14 mouse cellular contexts compared by ENCODE assay signal in genomic region chr16:29977711-29978110, GRCm38 (mm10).
A peak's percentile ranks its signal among the peaks of the same experiment; 100 is the strongest.
DNase-seq lines count a peak whose midpoint lies in the region; ATAC-seq and TF ChIP-seq lines count a peak whose summit lies in the region.
"Had no signal": no experiment of that assay in that cellular context is flagged by ENCODE, and none has a peak within 500 bp of the region (broad histone marks: within the 10 kb centered on the region; RNA-seq: fewer than 3 reads in every experiment).

No protein-coding gene starts in this region.

- peak; percentile 12 for DNase-seq in thymus, postnatal 14 days
- DNase-seq in thymus, adult 18-20 months = no peak
- peak; percentile 59 for DNase-seq in lung, postnatal 0 days (ENCODE audit: low spot score)
- DNase-seq in cerebellum, postnatal 36 days = no peak
- no peak for DNase-seq in left cerebral cortex, adult 8-10 months (ENCODE audit: low spot score in 2 of 2)
- DNase-seq in midbrain, embryonic 14.5 days = no peak
- DNase-seq: cerebellum, postnatal 25 days; liver; thymus, postnatal 36 days had no signal

- 54% methylated on average over 8 of the region's 8 CpGs for WGBS in embryonic facial prominence, embryonic 13.5 days
- WGBS in lung, postnatal 0 days = 44% methylated on average over 8 of the region's 8 CpGs
- WGBS in stomach, embryonic 15.5 days = 50% methylated on average over 8 of the region's 8 CpGs
- 64% methylated on average over 8 of the region's 8 CpGs for WGBS in midbrain, embryonic 14.5 days

- ATAC-seq in embryonic facial prominence, embryonic 13.5 days (ENCODE audit: insufficient number of reproducible peaks, insufficient read depth, low FRiP score, low TSS enrichment, low read depth) = peak; percentile 23; the same call in 1 of the 2 replicates
- ATAC-seq in lung, postnatal 0 days = peak; percentile 69
- ATAC-seq in stomach, embryonic 15.5 days (ENCODE audit: insufficient read depth, low FRiP score, low read depth) = peak; percentile 37; the same call in 1 of the 2 replicates
- ATAC-seq in midbrain, embryonic 14.5 days (ENCODE audit: low FRiP score, low TSS enrichment) = no peak
- ATAC-seq: forebrain, embryonic 14.5 days; hindbrain, postnatal 0 days; Patski had no signal

- no peak for TF ChIP-seq CTCF in lung, postnatal 0 days (IDR thresholded peaks at IDR 0.05)

- peaks cover 37% of the 10 kb centered on the region for H3K4me1 ChIP-seq in embryonic facial prominence, embryonic 13.5 days
- peaks cover 4% of the 10 kb centered on the region; the same call in 1 of the 2 replicates for H3K4me1 ChIP-seq in lung, postnatal 0 days (ENCODE audit: insufficient read depth, low read depth, low read length)
- peaks cover 30% of the 10 kb centered on the region for H3K4me1 ChIP-seq in stomach, embryonic 15.5 days
- H3K4me1 ChIP-seq in midbrain, embryonic 14.5 days (ENCODE audit: control insufficient read depth, insufficient read depth, low read length) = no peaks in the 10 kb centered on the region

- H3K4me3 ChIP-seq in embryonic facial prominence, embryonic 13.5 days = no peak overlapping the region
- no peak overlapping the region for H3K4me3 ChIP-seq in lung, postnatal 0 days (ENCODE audit: low read depth, low read length)
- H3K4me3 ChIP-seq in stomach, embryonic 15.5 days (replicated peaks) = no peak overlapping the region
- no peak overlapping the region for H3K4me3 ChIP-seq in midbrain, embryonic 14.5 days (replicated peaks; ENCODE audit: low read depth, low read length)

- no peaks in the 10 kb centered on the region for H3K9me3 ChIP-seq in embryonic facial prominence, embryonic 13.5 days
- H3K9me3 ChIP-seq in lung, postnatal 0 days (ENCODE audit: low read length) = no peaks in the 10 kb centered on the region
- no peaks in the 10 kb centered on the region for H3K9me3 ChIP-seq in stomach, embryonic 15.5 days
- no peaks in the 10 kb centered on the region for H3K9me3 ChIP-seq in midbrain, embryonic 14.5 days (ENCODE audit: control insufficient read depth, low read length)

- no peaks in the 10 kb centered on the region for H3K27me3 ChIP-seq in embryonic facial prominence, embryonic 13.5 days
- H3K27me3 ChIP-seq in lung, postnatal 0 days (replicated peaks; ENCODE audit: insufficient read depth, low read length) = no peaks in the 10 kb centered on the region
- H3K27me3 ChIP-seq in stomach, embryonic 15.5 days (replicated peaks) = no peaks in the 10 kb centered on the region
- no peaks in the 10 kb centered on the region for H3K27me3 ChIP-seq in midbrain, embryonic 14.5 days (ENCODE audit: control insufficient read depth, insufficient read depth, low read length)
- H3K27me3 ChIP-seq: Patski had no signal

- peak overlapping the region; percentile 16; the same call in 1 of the 2 replicates for H3K27ac ChIP-seq in embryonic facial prominence, embryonic 13.5 days
- no peak overlapping the region for H3K27ac ChIP-seq in lung, postnatal 0 days (ENCODE audit: low read length)
- H3K27ac ChIP-seq in stomach, embryonic 15.5 days = peak overlapping the region; percentile 65; the same call in 1 of the 2 replicates
- H3K27ac ChIP-seq in midbrain, embryonic 14.5 days (replicated peaks; ENCODE audit: low read depth, low read length) = no peak overlapping the region
- H3K27ac ChIP-seq: hindbrain, postnatal 0 days had no signal

- no peak for TF ChIP-seq EP300 in lung, postnatal 0 days (IDR thresholded peaks at IDR 0.05)

- no peak overlapping the region for H3K9ac ChIP-seq in embryonic facial prominence, embryonic 13.5 days
- no peak overlapping the region for H3K9ac ChIP-seq in lung, postnatal 0 days (replicated peaks; ENCODE audit: low read depth)
- H3K9ac ChIP-seq in stomach, embryonic 15.5 days = no peak overlapping the region
- no peak overlapping the region for H3K9ac ChIP-seq in midbrain, embryonic 14.5 days (replicated peaks; ENCODE audit: low read length)

- H3K36me3 ChIP-seq in embryonic facial prominence, embryonic 13.5 days = no peaks in the 10 kb centered on the region
- H3K36me3 ChIP-seq in lung, postnatal 0 days (ENCODE audit: insufficient read depth, low read length) = no peaks in the 10 kb centered on the region
- H3K36me3 ChIP-seq in stomach, embryonic 15.5 days = no peaks in the 10 kb centered on the region
- H3K36me3 ChIP-seq in midbrain, embryonic 14.5 days (ENCODE audit: control insufficient read depth, insufficient read depth, low read length) = no peaks in the 10 kb centered on the region

- no peak overlapping the region for H3K4me2 ChIP-seq in embryonic facial prominence, embryonic 13.5 days
- no peak overlapping the region for H3K4me2 ChIP-seq in lung, postnatal 0 days (replicated peaks; ENCODE audit: low read depth, low read length)
- no peak overlapping the region for H3K4me2 ChIP-seq in stomach, embryonic 15.5 days
- no peak overlapping the region for H3K4me2 ChIP-seq in midbrain, embryonic 14.5 days (ENCODE audit: low read length)

Comparison
In these comparisons a context has a peak if more than half of its experiments do, and no peak if none do; other contexts are left out.
1. DNase-seq: peak in thymus, postnatal 14 days (single experiment) and lung, postnatal 0 days (single experiment); none in thymus, adult 18-20 months (0 of 2), cerebellum, postnatal 36 days (0 of 2), left cerebral cortex, adult 8-10 months (0 of 2) and midbrain, embryonic 14.5 days (single experiment).
2. H3K27ac ChIP-seq: peak in embryonic facial prominence, embryonic 13.5 days (single experiment) and stomach, embryonic 15.5 days (single experiment); none in lung, postnatal 0 days (single experiment) and midbrain, embryonic 14.5 days (single experiment).